Mouse (Mus musculus): ENCODE results near the gene Flnc. TPM values are rescaled to one million over a fixed set of nuclear protein-coding genes. Genes with fewer than 3 reads are reported as not detected.

The Flnc gene
- polyA plus RNA-seq, 2 experiments = 0.14 to 0.23 TPM

DNA sequence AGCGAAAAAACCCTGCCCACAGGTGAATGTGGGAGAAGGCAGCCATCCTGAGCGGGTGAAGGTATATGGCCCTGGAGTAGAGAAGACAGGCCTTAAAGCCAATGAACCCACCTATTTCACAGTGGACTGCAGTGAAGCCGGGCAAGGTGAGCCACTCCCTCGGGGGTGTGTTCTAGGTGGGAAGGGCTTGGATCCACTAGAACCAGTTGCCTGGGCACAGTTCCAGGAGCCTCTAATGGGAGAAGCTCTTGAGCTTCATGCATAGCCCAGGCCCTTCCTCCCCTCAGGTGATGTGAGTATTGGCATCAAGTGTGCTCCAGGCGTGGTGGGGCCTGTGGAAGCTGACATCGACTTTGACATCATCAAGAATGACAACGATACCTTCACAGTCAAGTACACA lies 12.3 kb downstream of the Flnc start:
- no peak for ATAC-seq (ENCODE audit: insufficient read depth)
- Histone ChIP-seq H3K4me2 (ENCODE audit: low read depth) (no peak overlapping the region), H3K4me3 (ENCODE audit: insufficient read depth in 1 of 2, low read depth in 2 of 2, low read length in 2 of 2) (no peak overlapping the region), H3K9ac (replicated peaks) (no peak overlapping the region), H3K9me3 (ENCODE audit: control insufficient read depth, low read length) (no peaks in the 10 kb centered on the region), H3K4me1 (replicated peaks; ENCODE audit: control insufficient read depth in 2 of 2, insufficient read depth in 2 of 2, low read length in 1 of 2) (no peaks in the 10 kb centered on the region), H3K36me3 (replicated peaks; ENCODE audit: control insufficient read depth, insufficient read depth, low read depth) (no peaks in the 10 kb centered on the region), H3K27ac (no peak overlapping the region), H3K27me3 (ENCODE audit: control insufficient read depth, insufficient read depth, low read length) (no peaks in the 10 kb centered on the region)
- WGBS (ENCODE audit: insufficient replicate concordance) = 69% methylated on average over 7 of the region's 7 CpGs
- TF ChIP-seq CTCF (IDR thresholded peaks at IDR 0.05; ENCODE audit: low read depth) (no peak), EP300 (IDR thresholded peaks at IDR 0.05; ENCODE audit: low read depth) (no peak)
- DNase-seq (ENCODE audit: low read depth in 3 of 3, low spot score in 3 of 3) = no peak

GRCm38 (mm10) chr6:29449858-29450257 lies 16.8 kb downstream of the Flnc start:
- WGBS (ENCODE audit: insufficient replicate concordance) = 22% methylated on average over 4 of the region's 4 CpGs
- ATAC-seq (ENCODE audit: insufficient read depth) (no peak), DNase-seq (ENCODE audit: low read depth in 3 of 3, low spot score in 3 of 3) (no peak)
- no peak overlapping the region for H3K27ac ChIP-seq
- no peak overlapping the region for H3K9ac ChIP-seq (replicated peaks)
- TF ChIP-seq EP300 (IDR thresholded peaks at IDR 0.05; ENCODE audit: low read depth) (no peak), CTCF (IDR thresholded peaks at IDR 0.05; ENCODE audit: low read depth) (no peak)
- H3K9me3 ChIP-seq (ENCODE audit: control insufficient read depth, low read length) = no peaks in the 10 kb centered on the region
- no peaks in the 10 kb centered on the region for H3K4me1 ChIP-seq (replicated peaks; ENCODE audit: control insufficient read depth in 2 of 2, insufficient read depth in 2 of 2, low read length in 1 of 2)
- no peaks in the 10 kb centered on the region for H3K36me3 ChIP-seq (replicated peaks; ENCODE audit: control insufficient read depth, insufficient read depth, low read depth)
- no peaks in the 10 kb centered on the region for H3K27me3 ChIP-seq (ENCODE audit: control insufficient read depth, insufficient read depth, low read length)
- H3K4me3 ChIP-seq (ENCODE audit: insufficient read depth in 1 of 2, low read depth in 2 of 2, low read length in 2 of 2) = no peak overlapping the region
- H3K4me2 ChIP-seq (ENCODE audit: low read depth) = no peak overlapping the region

- no peaks in the 10 kb centered on the region for H3K4me1 ChIP-seq (replicated peaks; ENCODE audit: control insufficient read depth in 2 of 2, insufficient read depth in 2 of 2, low read length in 1 of 2)
- H3K27ac ChIP-seq = no peak overlapping the region
- no peak overlapping the region for H3K4me3 ChIP-seq (ENCODE audit: insufficient read depth in 1 of 2, low read depth in 2 of 2, low read length in 2 of 2)
- DNase-seq (ENCODE audit: low read depth in 3 of 3, low spot score in 3 of 3) (no peak), ATAC-seq (ENCODE audit: insufficient read depth) (no peak)
- H3K4me2 ChIP-seq (ENCODE audit: low read depth) = no peak overlapping the region
- no peak overlapping the region for H3K9ac ChIP-seq (replicated peaks)
- H3K9me3 ChIP-seq (ENCODE audit: control insufficient read depth, low read length) = no peaks in the 10 kb centered on the region
- TF ChIP-seq EP300 (IDR thresholded peaks at IDR 0.05; ENCODE audit: low read depth) (no peak), CTCF (IDR thresholded peaks at IDR 0.05; ENCODE audit: low read depth) (no peak)
- H3K36me3 ChIP-seq (replicated peaks; ENCODE audit: control insufficient read depth, insufficient read depth, low read depth) = no peaks in the 10 kb centered on the region
- WGBS (ENCODE audit: insufficient replicate concordance) = 79% methylated on average over 6 of the region's 6 CpGs
- no peaks in the 10 kb centered on the region for H3K27me3 ChIP-seq (ENCODE audit: control insufficient read depth, insufficient read depth, low read length)
Observed at GRCm38 (mm10) chr6:29450667-29451066, 17.6 kb downstream of the Flnc start.

DNA sequence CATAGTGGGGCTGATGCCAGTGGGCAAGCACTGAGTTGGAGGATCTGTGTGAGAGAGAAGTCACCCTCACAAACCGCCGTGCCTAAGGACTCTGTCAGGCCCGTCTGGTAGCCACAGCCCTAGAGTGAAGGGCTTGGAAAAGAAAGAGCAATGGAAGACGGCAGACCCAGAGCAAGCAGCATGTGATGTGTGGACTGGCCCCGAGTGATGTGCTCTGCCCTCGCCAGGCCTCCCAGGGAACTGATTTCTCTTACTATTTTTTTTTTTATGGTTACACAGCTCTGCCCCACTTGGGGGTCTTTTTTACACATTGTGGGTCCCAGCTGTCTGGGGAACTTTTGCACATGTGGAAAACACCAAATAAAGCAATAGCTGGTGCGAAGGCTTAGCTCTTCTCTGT lies 28.4 kb downstream of the Flnc start:
- no peak overlapping the region for H3K4me2 ChIP-seq (ENCODE audit: low read depth)
- no peaks in the 10 kb centered on the region for H3K4me1 ChIP-seq (replicated peaks; ENCODE audit: control insufficient read depth in 2 of 2, insufficient read depth in 2 of 2, low read length in 1 of 2)
- WGBS (ENCODE audit: insufficient replicate concordance) = 49% methylated on average over 7 of the region's 7 CpGs
- DNase-seq (ENCODE audit: low read depth in 3 of 3, low spot score in 3 of 3) = no peak
- no peaks in the 10 kb centered on the region for H3K9me3 ChIP-seq (ENCODE audit: control insufficient read depth, low read length)
- ATAC-seq (ENCODE audit: insufficient read depth) = no peak
- H3K27ac ChIP-seq = no peak overlapping the region
- H3K36me3 ChIP-seq (replicated peaks; ENCODE audit: control insufficient read depth, insufficient read depth, low read depth) = no peaks in the 10 kb centered on the region
- no peak overlapping the region for H3K4me3 ChIP-seq (ENCODE audit: insufficient read depth in 1 of 2, low read depth in 2 of 2, low read length in 2 of 2)
- H3K9ac ChIP-seq (replicated peaks) = no peak overlapping the region
- no peaks in the 10 kb centered on the region for H3K27me3 ChIP-seq (ENCODE audit: control insufficient read depth, insufficient read depth, low read length)
- TF ChIP-seq EP300 (IDR thresholded peaks at IDR 0.05; ENCODE audit: low read depth) (no peak), CTCF (IDR thresholded peaks at IDR 0.05; ENCODE audit: low read depth) (no peak)

DNA sequence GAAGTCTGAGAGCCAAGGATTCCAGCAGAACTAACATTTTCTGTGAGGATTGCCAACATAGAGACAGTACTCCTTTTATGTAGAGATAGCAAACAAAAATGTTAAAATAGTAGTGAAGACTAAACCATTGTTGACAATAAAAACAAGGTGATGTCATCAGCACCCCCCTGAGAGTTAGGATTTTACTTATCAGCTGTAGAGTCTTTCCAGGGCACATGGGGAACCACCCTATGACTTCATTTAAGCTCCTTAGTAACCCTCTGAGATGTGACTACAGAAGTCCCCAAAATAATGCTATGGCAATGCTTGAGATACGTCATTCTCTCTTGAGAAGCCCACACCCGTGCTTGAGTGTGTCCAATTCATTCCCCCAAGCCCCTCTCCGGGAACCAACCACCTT lies 30.3 kb downstream of the Flnc start:
- DNase-seq (ENCODE audit: low read depth in 3 of 3, low spot score in 3 of 3) (no peak), ATAC-seq (ENCODE audit: insufficient read depth) (no peak)
- Histone ChIP-seq H3K27me3 (ENCODE audit: control insufficient read depth, insufficient read depth, low read length) (no peaks in the 10 kb centered on the region), H3K4me3 (ENCODE audit: insufficient read depth in 1 of 2, low read depth in 2 of 2, low read length in 2 of 2) (no peak overlapping the region), H3K9ac (replicated peaks) (no peak overlapping the region), H3K4me2 (ENCODE audit: low read depth) (no peak overlapping the region), H3K27ac (no peak overlapping the region), H3K4me1 (replicated peaks; ENCODE audit: control insufficient read depth in 2 of 2, insufficient read depth in 2 of 2, low read length in 1 of 2) (peaks cover under 1% of the 10 kb centered on the region in 2 experiments; a peak in 3 of 4 replicates), H3K36me3 (replicated peaks; ENCODE audit: control insufficient read depth, insufficient read depth, low read depth) (no peaks in the 10 kb centered on the region), H3K9me3 (ENCODE audit: control insufficient read depth, low read length) (no peaks in the 10 kb centered on the region)
- TF ChIP-seq EP300 (IDR thresholded peaks at IDR 0.05; ENCODE audit: low read depth) (no peak), CTCF (IDR thresholded peaks at IDR 0.05; ENCODE audit: low read depth) (no peak)
- 53% methylated on average over 3 of the region's 3 CpGs for WGBS (ENCODE audit: insufficient replicate concordance)
